Mouse (Mus musculus) kidney, postnatal 36 days (tissue): Measurements from ENCODE around the gene Gm17555.
"Not testable (repeated sequence)": the region's sequence is repeated elsewhere in the genome, so short reads cannot be mapped to it uniquely, and the experiment has no call there.

Source experiments
- DNase-seq, 2 experiments: peaks; one replicate each; pipeline ENCODE4 v3.0.0; 2021 to 2022; ENCODE audit warnings: mixed read lengths in 2 of 2

Gm17555 gene

DNA sequence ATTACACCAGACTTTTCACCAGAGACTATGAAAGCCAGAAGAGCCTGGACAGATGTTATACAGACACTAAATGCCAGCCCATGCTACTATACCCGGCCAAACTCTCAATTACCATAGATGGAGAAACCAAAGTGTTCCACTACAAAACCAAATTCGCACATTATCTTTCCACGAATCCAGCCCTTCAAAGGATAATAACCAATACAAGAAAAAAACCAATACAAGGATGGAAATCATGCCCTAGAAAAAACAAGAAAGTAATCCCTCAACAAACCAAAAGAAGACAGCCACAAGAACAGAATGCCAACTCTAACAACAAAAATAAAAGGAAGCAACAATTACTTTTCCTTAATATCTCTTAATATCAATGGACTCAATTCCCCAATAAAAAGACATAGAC lies at the start of gene Gm17555:
TSS of gene Gm17555 (plus strand) at position 301 of the 400 bp plus-strand sequence.
- not testable (repeated sequence) for DNase-seq

- no peak for DNase-seq
Observed at GRCm38 (mm10) chr2:126165277-126166018, 49.5 kb upstream of the Gm17555 start.

DNA sequence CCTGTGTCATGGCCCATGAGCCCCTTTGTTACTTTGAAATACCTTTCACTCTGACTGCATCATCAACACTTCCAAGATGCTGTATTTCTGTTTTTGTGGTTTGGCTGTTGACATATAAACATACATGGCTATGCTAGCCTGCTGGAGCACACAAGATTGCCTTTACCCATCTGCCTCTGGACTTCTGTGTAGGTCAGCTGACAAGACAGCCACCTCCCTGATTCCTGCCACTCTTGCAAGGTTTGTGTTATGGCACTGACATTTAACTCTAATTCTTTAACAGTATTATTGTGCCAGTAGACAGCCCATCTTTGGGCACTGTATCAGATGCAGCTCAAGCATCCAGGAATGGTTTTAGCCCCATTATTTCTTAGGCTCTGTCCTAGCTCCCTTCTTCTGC lies 48.6 kb upstream of the Gm17555 start:
- no peak for DNase-seq

- no peak for DNase-seq
Observed at GRCm38 (mm10) chr2:126166848-126167617, 47.9 kb upstream of the Gm17555 start.

DNA sequence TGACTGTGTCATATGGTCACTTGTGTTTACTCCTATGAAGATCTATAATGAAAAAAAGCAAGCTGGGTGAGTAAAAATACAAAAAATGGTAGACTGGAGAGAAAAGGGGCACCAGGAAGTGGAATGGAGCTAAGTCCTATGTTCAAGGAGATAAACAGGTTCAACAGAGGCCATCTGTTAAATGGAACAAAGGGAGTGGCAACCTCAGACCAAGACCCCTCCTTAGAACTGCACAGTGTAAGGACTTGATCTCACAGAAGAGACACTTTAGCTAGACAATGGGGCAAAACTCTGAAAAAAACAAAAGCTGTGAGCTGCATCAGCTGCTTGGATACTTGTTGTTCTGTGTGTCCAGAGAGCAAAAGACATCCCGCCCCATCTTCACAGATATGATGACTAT lies 43.5 kb upstream of the Gm17555 start:
- DNase-seq = no peak

DNA sequence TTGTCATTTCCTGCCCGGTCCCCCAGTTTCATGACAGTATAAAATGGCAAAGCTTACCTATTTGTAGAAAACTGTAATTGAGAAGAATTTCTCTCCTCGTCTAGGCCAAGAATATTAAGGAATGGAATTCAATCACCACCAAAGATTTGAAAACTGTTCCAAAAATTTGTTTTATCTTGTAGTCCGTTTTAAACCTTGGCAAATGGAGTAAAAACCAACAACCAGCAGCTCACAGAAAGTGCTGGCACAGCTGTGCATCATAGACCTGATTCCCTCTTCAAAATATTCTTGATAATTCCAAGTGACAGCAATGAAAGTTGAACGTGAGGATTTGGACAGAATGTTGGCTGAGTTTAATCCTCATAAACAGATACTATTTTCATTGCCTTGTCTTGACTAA lies 23.6 kb upstream of the Gm17555 start:
- no peak for DNase-seq

DNA sequence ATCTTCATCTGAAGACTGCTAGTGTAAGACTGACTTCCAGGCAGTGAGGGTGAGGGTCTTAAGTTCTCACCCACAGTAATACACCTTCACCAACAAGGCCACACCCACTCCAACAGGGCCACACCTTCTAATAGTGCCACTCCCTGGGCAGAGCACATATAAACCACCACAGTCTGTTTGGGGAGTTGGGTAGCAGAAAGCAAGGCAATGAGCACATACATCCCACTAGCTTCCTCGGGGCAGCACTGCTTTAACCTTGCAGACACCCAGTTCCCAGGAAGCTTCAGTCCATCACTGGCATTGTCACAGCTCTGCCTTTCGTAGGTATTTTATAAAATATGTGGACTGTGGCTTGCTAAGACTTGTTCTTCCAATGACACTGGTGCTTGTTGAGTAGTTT lies 22.8 kb upstream of the Gm17555 start:
- DNase-seq = no peak

DNA sequence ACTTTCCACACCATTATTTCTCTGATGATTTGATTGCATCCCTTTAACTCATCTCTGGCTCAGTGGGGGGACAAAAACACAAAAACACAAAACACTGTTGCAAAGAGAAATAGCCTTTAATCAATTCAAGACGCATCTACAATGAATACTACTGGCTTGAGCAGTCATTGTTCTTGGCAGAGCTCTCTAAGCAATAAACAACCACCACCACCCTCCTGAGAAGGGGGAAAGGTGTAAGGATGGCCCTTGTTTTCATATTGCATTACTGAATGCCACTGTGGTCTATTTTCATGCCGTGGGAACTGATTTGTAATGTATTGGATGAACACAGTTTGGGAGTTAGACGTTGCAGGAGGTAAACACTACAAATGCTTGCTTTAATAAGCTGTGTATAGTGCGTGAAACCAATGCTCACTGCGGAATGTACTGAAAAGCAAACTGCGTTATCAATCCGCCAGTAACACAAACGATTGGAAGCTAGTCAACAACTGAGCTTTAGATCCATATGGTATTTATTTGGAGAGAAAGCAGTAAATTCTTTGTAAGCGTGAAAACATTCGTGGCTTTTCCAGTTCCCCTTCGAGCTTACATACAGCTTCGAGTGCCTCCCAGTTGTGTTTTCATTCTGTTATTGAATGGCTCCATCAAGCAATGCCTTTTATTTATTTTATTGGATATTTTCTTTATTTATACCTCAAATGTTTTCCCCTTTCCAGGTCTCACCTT lies 19.1 kb upstream of the Gm17555 start:
- DNase-seq = no peak

GRCm38 (mm10) chr2:126198971-126199370 lies 15.9 kb upstream of the Gm17555 start:
- DNase-seq = no peak

DNA sequence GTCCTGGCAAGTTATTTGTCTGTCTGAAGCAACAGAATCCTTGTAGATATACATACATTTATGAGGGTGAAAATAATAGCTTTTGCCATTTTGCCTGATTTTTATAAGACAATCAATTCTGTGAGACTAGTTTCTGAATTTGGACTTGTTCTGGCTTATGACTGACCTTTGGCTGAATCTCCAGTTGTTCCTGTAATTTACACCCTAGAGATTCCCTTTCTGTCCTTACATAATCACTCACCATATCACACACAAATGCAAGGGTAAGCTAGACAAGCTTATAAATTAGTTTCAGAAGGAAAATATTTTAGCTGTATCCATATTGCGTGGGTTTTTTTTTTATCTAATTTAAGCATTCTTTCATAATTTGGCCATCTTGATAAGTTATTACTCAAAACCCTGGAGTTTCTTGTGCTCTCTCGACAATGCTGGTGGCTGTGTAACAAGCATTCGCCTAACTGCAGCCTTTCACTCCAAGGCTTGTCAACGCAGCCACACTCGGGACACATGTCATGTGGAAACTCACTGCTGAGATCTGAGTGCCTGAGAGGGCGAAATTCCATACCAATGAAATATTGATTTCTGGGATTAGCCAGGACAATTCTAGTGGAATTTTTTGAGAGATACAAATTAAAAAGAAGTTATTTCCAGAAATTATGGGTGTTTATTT lies 3.8 kb upstream of the Gm17555 start:
- DNase-seq = no peak

DNA sequence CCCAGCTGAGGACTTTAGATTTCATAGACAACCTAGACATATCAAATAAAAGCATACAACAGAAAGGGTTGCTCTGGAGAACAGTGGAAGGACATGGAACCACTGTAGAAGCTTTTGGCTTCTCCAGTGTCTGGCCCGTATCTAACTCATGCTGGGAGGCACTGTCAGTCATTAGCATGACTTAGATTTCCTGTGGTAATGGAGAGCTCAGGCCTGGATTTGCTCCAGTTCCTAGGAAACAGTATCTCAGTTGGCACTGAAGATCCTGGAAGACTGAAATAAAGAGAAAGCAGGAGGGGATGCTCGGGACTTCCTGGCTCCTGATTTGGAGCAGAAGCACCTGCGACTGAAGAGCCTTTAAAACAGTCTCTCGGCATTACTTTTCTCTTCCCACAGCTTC lies 12.7 kb downstream of the Gm17555 start:
- no peak for DNase-seq

GRCm38 (mm10) chr2:126231731-126232130 lies 16.8 kb downstream of the Gm17555 start:
- DNase-seq = no peak

GRCm38 (mm10) chr2:126236905-126237304 lies 22.0 kb downstream of the Gm17555 start:
- DNase-seq = no peak

DNA sequence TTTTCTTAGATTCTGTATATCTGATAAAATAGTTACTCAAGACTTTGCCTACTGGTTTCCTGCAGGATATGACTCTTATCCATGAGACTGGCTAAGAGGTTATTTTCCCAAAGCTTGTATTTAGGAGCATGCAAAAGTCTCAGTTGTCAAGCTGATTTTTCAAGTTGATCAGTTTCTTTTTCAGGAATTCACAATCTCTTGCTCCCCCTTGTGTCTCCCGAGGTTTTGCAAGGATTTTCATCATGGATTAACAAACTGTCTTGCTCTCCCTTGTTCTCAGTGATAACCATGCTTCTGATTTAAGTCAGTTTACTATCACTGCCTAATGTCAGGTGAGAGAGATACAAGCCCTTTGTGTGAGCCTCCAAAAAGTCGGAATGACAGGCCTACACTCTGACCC lies 30.5 kb downstream of the Gm17555 start:
- DNase-seq = peak in 1 of 2 experiments; percentile 34

DNA sequence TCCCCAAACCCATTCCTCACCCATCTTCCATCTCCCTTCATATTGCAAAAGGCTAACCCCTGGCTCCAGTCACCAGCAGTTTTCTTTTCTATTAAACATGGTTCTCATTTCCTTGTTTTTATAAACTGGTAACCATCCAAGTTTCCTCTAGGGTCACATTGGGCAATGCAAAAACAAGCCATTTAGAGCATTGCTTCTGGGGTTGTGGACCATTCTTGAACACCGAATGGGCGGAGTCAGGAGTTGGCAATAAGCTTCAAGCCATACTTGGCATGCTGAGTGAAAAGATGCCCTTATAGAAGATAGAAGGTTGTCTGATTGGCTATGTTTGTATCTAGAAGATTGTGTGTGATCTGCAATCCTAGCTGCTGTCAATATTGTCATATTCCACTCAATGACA lies 33.6 kb downstream of the Gm17555 start:
- no peak for DNase-seq

GRCm38 (mm10) chr2:126252211-126252610 lies 37.3 kb downstream of the Gm17555 start:
- DNase-seq = no peak
